Mouse (Mus musculus) midbrain, embryonic 10.5 days (tissue): ENCODE measurements around the gene Adamts12. TPM values are rescaled to one million over a fixed set of nuclear protein-coding genes. Genes with fewer than 3 reads are reported as not detected.

Experiments used
- DNase-seq: peaks from one replicate; pipeline ENCODE4 v3.0.0-alpha.2; 2017; ENCODE audit warnings: low spot score
- H3K27ac ChIP-seq: fragments of 300-500 bp; sonication (generic); replicated peaks from 2 replicates; pipeline ENCODE4 v1.5.1; 2016; ENCODE audit warnings: mild to moderate bottlenecking
- H3K27me3 ChIP-seq: fragments of 300-500 bp; sonication (generic); 2 replicates; pipeline ENCODE4 v1.6.1; 2016; ENCODE audit warnings: low read depth, mild to moderate bottlenecking; ENCODE audit not compliant: poor library complexity, severe bottlenecking
- H3K36me3 ChIP-seq: fragments of 300-500 bp; sonication (generic); 2 replicates; pipeline ENCODE4 v1.6.1; 2016; ENCODE audit warnings: mild to moderate bottlenecking, moderate library complexity
- H3K4me1 ChIP-seq: fragments of 300-500 bp; sonication (generic); 2 replicates; pipeline ENCODE4 v1.6.1; 2016
- H3K4me3 ChIP-seq: fragments of 300-500 bp; sonication (generic); 2 replicates; pipeline ENCODE4 v1.5.1; 2016; ENCODE audit warnings: mild to moderate bottlenecking, moderate library complexity
- H3K9me3 ChIP-seq: fragments of 300-500 bp; sonication (generic); replicated peaks from 2 replicates; pipeline ENCODE4 v1.6.1; 2016; ENCODE audit warnings: mild to moderate bottlenecking
- WGBS: fragments of 180-500 bp; shearing (Covaris S2); methylation state at CpG from one replicate; pipeline ENCODE4 v1.1.7; 2016; 5-methylcytosine and 5-hydroxymethylcytosine counted together
- polyA plus RNA-seq: library from polyadenylated mRNA; unstranded; fragments of >200 nt; fragmentation: Nextera tagmentation; extraction: Ambion mirVana; gene quantifications from 2 replicates; pipeline ENCODE4 v1.2.1, GENCODE M21; 2016

The Adamts12 gene
- polyA plus RNA-seq, 1 experiment from 2014 or later = 1.7 TPM

GRCm38 (mm10) chr15:11084993-11085365, 20.4 kb downstream of the Adamts12 start:
- Histone ChIP-seq H3K27ac (peak overlapping the region; percentile 38; the same call in 1 of the 2 replicates), H3K4me1 (peaks cover 22% of the 10 kb centered on the region), H3K9me3 (no peaks in the 10 kb centered on the region), H3K36me3 (no peaks in the 10 kb centered on the region), H3K27me3 (no peaks in the 10 kb centered on the region), H3K4me3 (no peak overlapping the region)
- WGBS = 22% methylated on average over 1 of the region's 1 CpGs
- peak; percentile 16 for DNase-seq

GRCm38 (mm10) chr15:11089494-11089893, 24.9 kb downstream of the Adamts12 start:
- H3K27me3 ChIP-seq = no peaks in the 10 kb centered on the region
- no peak overlapping the region for H3K4me3 ChIP-seq
- H3K27ac ChIP-seq = no peak overlapping the region
- no peaks in the 10 kb centered on the region for H3K9me3 ChIP-seq
- no peak for DNase-seq
- peaks cover 12% of the 10 kb centered on the region for H3K4me1 ChIP-seq
- no peaks in the 10 kb centered on the region for H3K36me3 ChIP-seq
- WGBS = 93% methylated on average over 3 of the region's 3 CpGs

- no peaks in the 10 kb centered on the region for H3K36me3 ChIP-seq
- no peak for DNase-seq
- no peak overlapping the region for H3K4me3 ChIP-seq
- WGBS = 66% methylated on average over 3 of the region's 3 CpGs
- no peak overlapping the region for H3K27ac ChIP-seq
- no peaks in the 10 kb centered on the region for H3K9me3 ChIP-seq
- H3K27me3 ChIP-seq = no peaks in the 10 kb centered on the region
- H3K4me1 ChIP-seq = peaks cover 11% of the 10 kb centered on the region; the same call in 1 of the 2 replicates
These were observed 31.0 kb downstream of the Adamts12 start for GRCm38 (mm10) chr15:11095566-11095965.

GRCm38 (mm10) chr15:11097967-11098702, 33.5 kb downstream of the Adamts12 start:
- DNase-seq = no peak
- H3K27ac ChIP-seq = no peak overlapping the region
- peaks cover 18% of the 10 kb centered on the region; the same call in 1 of the 2 replicates for H3K4me1 ChIP-seq
- no peak overlapping the region for H3K4me3 ChIP-seq
- H3K9me3 ChIP-seq = no peaks in the 10 kb centered on the region
- 71% methylated on average over 4 of the region's 4 CpGs for WGBS
- H3K36me3 ChIP-seq = no peaks in the 10 kb centered on the region
- H3K27me3 ChIP-seq = no peaks in the 10 kb centered on the region

GRCm38 (mm10) chr15:11098940-11099339, 34.4 kb downstream of the Adamts12 start:
- Histone ChIP-seq H3K27ac (no peak overlapping the region), H3K27me3 (no peaks in the 10 kb centered on the region), H3K36me3 (no peaks in the 10 kb centered on the region), H3K9me3 (no peaks in the 10 kb centered on the region), H3K4me1 (peaks cover 18% of the 10 kb centered on the region; the same call in 1 of the 2 replicates), H3K4me3 (no peak overlapping the region)
- no peak for DNase-seq
- WGBS = 78% methylated on average over 7 of the region's 7 CpGs

- no peak for DNase-seq
- Histone ChIP-seq H3K27me3 (no peaks in the 10 kb centered on the region), H3K4me3 (no peak overlapping the region), H3K27ac (no peak overlapping the region), H3K36me3 (no peaks in the 10 kb centered on the region), H3K9me3 (no peaks in the 10 kb centered on the region), H3K4me1 (peaks cover 14% of the 10 kb centered on the region; the same call in 1 of the 2 replicates)
- 74% methylated on average over 4 of the region's 4 CpGs for WGBS
These were observed 36.3 kb downstream of the Adamts12 start for GRCm38 (mm10) chr15:11100917-11101316.

GRCm38 (mm10) chr15:11105101-11105500, 40.5 kb downstream of the Adamts12 start:
- Histone ChIP-seq H3K4me3 (no peak overlapping the region), H3K27ac (no peak overlapping the region), H3K4me1 (peaks cover 7% of the 10 kb centered on the region; the same call in 1 of the 2 replicates), H3K36me3 (no peaks in the 10 kb centered on the region), H3K9me3 (no peaks in the 10 kb centered on the region), H3K27me3 (no peaks in the 10 kb centered on the region)
- 80% methylated on average over 2 of the region's 2 CpGs for WGBS
- DNase-seq = no peak

GRCm38 (mm10) chr15:11107376-11107775, 42.8 kb downstream of the Adamts12 start:
- H3K4me3 ChIP-seq = no peak overlapping the region
- no peaks in the 10 kb centered on the region for H3K9me3 ChIP-seq
- H3K4me1 ChIP-seq = no peaks in the 10 kb centered on the region
- no peaks in the 10 kb centered on the region for H3K36me3 ChIP-seq
- WGBS = 86% methylated on average over 5 of the region's 5 CpGs
- no peak for DNase-seq
- no peak overlapping the region for H3K27ac ChIP-seq
- no peaks in the 10 kb centered on the region for H3K27me3 ChIP-seq

GRCm38 (mm10) chr15:11114631-11115197, 50.1 kb downstream of the Adamts12 start:
- H3K27me3 ChIP-seq = 0 out of 2 replicates have a peak, but pooled peaks cover 5% of the 10 kb centered on the region
- peak; percentile 15 for DNase-seq
- H3K4me1 ChIP-seq = peaks cover 11% of the 10 kb centered on the region
- no peaks in the 10 kb centered on the region for H3K36me3 ChIP-seq
- 0 out of 2 replicates have a peak overlapping the region, but pooled peaks have one; percentile 28 for H3K27ac ChIP-seq
- no peak overlapping the region for H3K4me3 ChIP-seq
- no peaks in the 10 kb centered on the region for H3K9me3 ChIP-seq
- 22% methylated on average over 8 of the region's 8 CpGs for WGBS

GRCm38 (mm10) chr15:11116303-11116702, 51.7 kb downstream of the Adamts12 start:
- Histone ChIP-seq H3K36me3 (no peaks in the 10 kb centered on the region), H3K4me1 (peaks cover 11% of the 10 kb centered on the region), H3K9me3 (no peaks in the 10 kb centered on the region), H3K4me3 (no peak overlapping the region), H3K27ac (no peak overlapping the region), H3K27me3 (0 out of 2 replicates have a peak, but pooled peaks cover 5% of the 10 kb centered on the region)
- DNase-seq = no peak
- WGBS = 83% methylated on average over 2 of the region's 2 CpGs

GRCm38 (mm10) chr15:11116853-11117252, 52.3 kb downstream of the Adamts12 start:
- peaks cover 11% of the 10 kb centered on the region for H3K4me1 ChIP-seq
- 77% methylated on average over 3 of the region's 3 CpGs for WGBS
- no peak overlapping the region for H3K27ac ChIP-seq
- 0 out of 2 replicates have a peak, but pooled peaks cover 5% of the 10 kb centered on the region for H3K27me3 ChIP-seq
- no peak overlapping the region for H3K4me3 ChIP-seq
- no peaks in the 10 kb centered on the region for H3K9me3 ChIP-seq
- H3K36me3 ChIP-seq = no peaks in the 10 kb centered on the region
- DNase-seq = no peak

GRCm38 (mm10) chr15:11118371-11118770, 53.8 kb downstream of the Adamts12 start:
- H3K27ac ChIP-seq = no peak overlapping the region
- peaks cover 11% of the 10 kb centered on the region for H3K4me1 ChIP-seq
- no peaks in the 10 kb centered on the region for H3K9me3 ChIP-seq
- H3K27me3 ChIP-seq = 0 out of 2 replicates have a peak, but pooled peaks cover 5% of the 10 kb centered on the region
- H3K4me3 ChIP-seq = no peak overlapping the region
- no peak for DNase-seq
- no peaks in the 10 kb centered on the region for H3K36me3 ChIP-seq

- H3K36me3 ChIP-seq = no peaks in the 10 kb centered on the region
- no peak overlapping the region for H3K4me3 ChIP-seq
- DNase-seq = no peak
- no peaks in the 10 kb centered on the region for H3K27me3 ChIP-seq
- H3K9me3 ChIP-seq = no peaks in the 10 kb centered on the region
- WGBS = 52% methylated on average over 1 of the region's 1 CpGs
- H3K4me1 ChIP-seq = no peaks in the 10 kb centered on the region
- no peak overlapping the region for H3K27ac ChIP-seq
These were observed 57.1 kb downstream of the Adamts12 start for GRCm38 (mm10) chr15:11121721-11122120.
